ENCODE assay signal across 26 mouse cellular contexts in genomic region chr1:74256782-74257181, GRCm38 (mm10). TPM values are rescaled to one million over a fixed set of nuclear protein-coding genes. Genes with fewer than 3 reads are reported as not detected.
DNase-seq lines count a peak whose midpoint lies in the region; ATAC-seq and TF ChIP-seq lines count a peak whose summit lies in the region.
"Had no signal": no experiment of that assay in that cellular context is flagged by ENCODE, and none has a peak within 500 bp of the region (broad histone marks: within the 10 kb centered on the region; RNA-seq: fewer than 3 reads in every experiment).

No protein-coding gene starts in this region.

- WGBS in heart, adult 2 months: 54% methylated on average over 4 of the region's 4 CpGs
- 25% methylated on average over 4 of the region's 4 CpGs for WGBS in heart, postnatal 0 days
- 49% methylated on average over 4 of the region's 4 CpGs for WGBS in small intestine, adult 2 months
- 75% methylated on average over 4 of the region's 4 CpGs for WGBS in embryonic facial prominence, embryonic 10.5 days

- ATAC-seq in heart, postnatal 0 days (ENCODE audit: insufficient read depth, low read depth): peak; percentile 79
- ATAC-seq: activated CD4-positive, CD25-positive, alpha-beta regulatory T cell, adult 4 months; forebrain, embryonic 14.5 days; hindbrain, postnatal 0 days; midbrain, embryonic 16.5 days had no signal

- no peaks in the 10 kb centered on the region for H3K27me3 ChIP-seq in heart, adult 2 months (ENCODE audit: control insufficient read depth, insufficient read depth, low read length)
- no peaks in the 10 kb centered on the region for H3K27me3 ChIP-seq in heart, postnatal 0 days (ENCODE audit: control insufficient read depth, insufficient read depth, low read length)
- H3K27me3 ChIP-seq in small intestine, adult 2 months (ENCODE audit: control insufficient read depth, insufficient read depth, low read length): no peaks in the 10 kb centered on the region
- H3K27me3 ChIP-seq in embryonic facial prominence, embryonic 10.5 days (replicated peaks; ENCODE audit: low read depth, poor library complexity, severe bottlenecking): no peaks in the 10 kb centered on the region
- H3K27me3 ChIP-seq: embryonic facial prominence, embryonic 13.5 days had no signal

- in situ Hi-C loops in ES-E14 (cut with MboI; ENCODE audit: low sequenced_read_pairs in 2 of 2, unreplicated experiment in 2 of 2): no loop called here

- DNase-seq in heart, adult 2 months: no peak
- no peak for DNase-seq in heart, postnatal 36 days
- DNase-seq in heart, postnatal 0 days (ENCODE audit: low spot score): peak; percentile 66
- no peak for DNase-seq in heart, adult 11 months
- peak; percentile 64 for DNase-seq in ES-E14 (ENCODE audit: low read depth, low spot score)
- DNase-seq in embryonic facial prominence, embryonic 10.5 days (ENCODE audit: low spot score): no peak
- no peak for DNase-seq in gastrocnemius, postnatal 36 days
- DNase-seq: adrenal gland, postnatal 10 days; cerebellum, postnatal 10 days; gastrocnemius, postnatal 14 days; kidney, adult 2 months; kidney, postnatal 25 days; lung, adult 2 months; lung, postnatal 36 days; retina, postnatal 1 day; thymus, postnatal 25 days had no signal

- H3K4me3 ChIP-seq in heart, adult 2 months: no peak overlapping the region
- no peak overlapping the region for H3K4me3 ChIP-seq in heart, postnatal 0 days (ENCODE audit: low read depth, low read length)
- no peak overlapping the region for H3K4me3 ChIP-seq in ES-E14 (ENCODE audit: insufficient read depth in 1 of 2, low read depth in 1 of 2, low read length in 2 of 2, poor library complexity in 1 of 2, severe bottlenecking in 1 of 2)
- no peak overlapping the region for H3K4me3 ChIP-seq in small intestine, adult 2 months (ENCODE audit: low read depth, low read length)
- H3K4me3 ChIP-seq in embryonic facial prominence, embryonic 10.5 days: no peak overlapping the region
- H3K4me3 ChIP-seq: embryonic facial prominence, embryonic 13.5 days; hindbrain, embryonic 10.5 days; limb, embryonic 10.5 days had no signal

- no peaks in the 10 kb centered on the region for H3K9me3 ChIP-seq in heart, postnatal 0 days (replicated peaks; ENCODE audit: control insufficient read depth, low read length)
- no peaks in the 10 kb centered on the region for H3K9me3 ChIP-seq in ES-E14 (ENCODE audit: control insufficient read depth, insufficient read depth, low read depth, low read length)
- no peaks in the 10 kb centered on the region for H3K9me3 ChIP-seq in embryonic facial prominence, embryonic 10.5 days
- H3K9me3 ChIP-seq: embryonic facial prominence, embryonic 13.5 days; hindbrain, embryonic 10.5 days; limb, embryonic 10.5 days had no signal

- no peak for TF ChIP-seq EP300 in heart, adult 2 months (IDR thresholded peaks at IDR 0.05; ENCODE audit: insufficient read depth, low read depth, low read length)
- no peak for TF ChIP-seq EP300 in heart, postnatal 0 days (IDR thresholded peaks at IDR 0.05; ENCODE audit: low read depth)

- H3K4me2 ChIP-seq in heart, postnatal 0 days (ENCODE audit: low read depth, low read length): no peak overlapping the region
- H3K4me2 ChIP-seq: embryonic facial prominence, embryonic 13.5 days; liver, embryonic 11.5 days had no signal

- peaks cover 3% of the 10 kb centered on the region; the same call in 1 of the 2 replicates for H3K79me2 ChIP-seq in heart, adult 2 months (replicated peaks; ENCODE audit: control insufficient read depth, insufficient read depth, low read length)

- peaks cover 4% of the 10 kb centered on the region for H3K4me1 ChIP-seq in heart, adult 2 months (ENCODE audit: control insufficient read depth, insufficient read depth, low read length)
- 0 out of 2 replicates have a peak, but pooled peaks cover 4% of the 10 kb centered on the region for H3K4me1 ChIP-seq in heart, postnatal 0 days (ENCODE audit: control insufficient read depth, insufficient read depth)
- H3K4me1 ChIP-seq in ES-E14 (ENCODE audit: control insufficient read depth in 2 of 2, insufficient read depth in 2 of 2, low read length in 2 of 2, poor library complexity in 1 of 2): peaks cover 2 to 13% of the 10 kb centered on the region in 2 experiments; a peak in 3 of 4 replicates
- H3K4me1 ChIP-seq in small intestine, adult 2 months (ENCODE audit: control insufficient read depth, insufficient read depth, insufficient read length, low read length): peaks cover 17% of the 10 kb centered on the region; the same call in 1 of the 2 replicates
- H3K4me1 ChIP-seq in embryonic facial prominence, embryonic 10.5 days: no peaks in the 10 kb centered on the region
- H3K4me1 ChIP-seq: embryonic facial prominence, embryonic 13.5 days; hindbrain, embryonic 10.5 days; limb, embryonic 10.5 days had no signal

- intact Hi-C loops in heart, adult 2 months (cut with DNase I): no loop called here
- intact Hi-C loops in heart, postnatal 36 days (cut with DNase I): loop anchor here (5.0 kb wide), 1 partner anchor 49 kb away; no protein-coding TSS in a partner anchor
- intact Hi-C loops in gastrocnemius, postnatal 36 days (cut with DNase I): no loop called here

- H3K9ac ChIP-seq in heart, adult 2 months (ENCODE audit: low read depth, low read length): no peak overlapping the region
- no peak overlapping the region for H3K9ac ChIP-seq in heart, postnatal 0 days (replicated peaks; ENCODE audit: low read depth, low read length)
- no peak overlapping the region for H3K9ac ChIP-seq in ES-E14 (ENCODE audit: insufficient read depth, low read depth, low read length, poor library complexity, severe bottlenecking)
- H3K9ac ChIP-seq: embryonic facial prominence, embryonic 13.5 days had no signal

- peak; percentile 31 for TF ChIP-seq CTCF in heart, adult 2 months (IDR thresholded peaks at IDR 0.05)
- peak; percentile 45 for TF ChIP-seq CTCF in heart, postnatal 0 days (IDR thresholded peaks at IDR 0.05; ENCODE audit: low read depth)
- TF ChIP-seq CTCF in small intestine, adult 2 months (IDR thresholded peaks at IDR 0.05; ENCODE audit: extremely low read depth, insufficient read length, insufficient replicate concordance, low read depth, low read length): peak; percentile 18; the same call in 1 of the 2 replicates

- no peak for TF ChIP-seq POLR2A in heart, adult 2 months (IDR thresholded peaks at IDR 0.05; ENCODE audit: insufficient read depth, low read depth, low read length)
- TF ChIP-seq POLR2A in small intestine, adult 2 months (IDR thresholded peaks at IDR 0.05; ENCODE audit: low read depth, low read length): no peak

- H3K27ac ChIP-seq in heart, adult 2 months: no peak overlapping the region
- no peak overlapping the region for H3K27ac ChIP-seq in heart, postnatal 0 days (ENCODE audit: low read depth)
- H3K27ac ChIP-seq in ES-E14 (ENCODE audit: insufficient read depth, low read depth, low read length, poor library complexity, severe bottlenecking): peak overlapping the region; percentile 85
- H3K27ac ChIP-seq in small intestine, adult 2 months (ENCODE audit: insufficient read depth, low read depth, low read length): peak overlapping the region; percentile 98
- no peak overlapping the region for H3K27ac ChIP-seq in embryonic facial prominence, embryonic 10.5 days (replicated peaks)
- H3K27ac ChIP-seq: embryonic facial prominence, embryonic 13.5 days; hindbrain, embryonic 10.5 days; hindbrain, postnatal 0 days; limb, embryonic 10.5 days had no signal

- peaks cover 15% of the 10 kb centered on the region for H3K36me3 ChIP-seq in heart, adult 2 months (ENCODE audit: control insufficient read depth, insufficient read depth, low read length)
- peaks cover 87% of the 10 kb centered on the region for H3K36me3 ChIP-seq in heart, postnatal 0 days (replicated peaks; ENCODE audit: control insufficient read depth, insufficient read depth, low read length)
- peaks cover 23% of the 10 kb centered on the region for H3K36me3 ChIP-seq in ES-E14 (ENCODE audit: control insufficient read depth, insufficient read depth, low read length, poor library complexity, severe bottlenecking)
- H3K36me3 ChIP-seq in small intestine, adult 2 months (ENCODE audit: control insufficient read depth, insufficient read depth, low read length): peaks cover 73% of the 10 kb centered on the region
- H3K36me3 ChIP-seq in embryonic facial prominence, embryonic 10.5 days (replicated peaks): peaks cover 98% of the 10 kb centered on the region

RNA-seq across cellular contexts. Expression of gene Arpc2, which starts 20.9 kb away (rescaled TPM):
- 100 to 1,000 TPM; 130 to 132 TPM for total RNA-seq in heart, adult 2 months (2021)
- polyA plus RNA-seq in heart, adult 2 months (2012; rRNA removed): 85.5 and 111 TPM in 2 replicates
- total RNA-seq in heart, postnatal 36 days (2021): 100 to 1,000 TPM; 135 to 140 TPM
- total RNA-seq in heart, postnatal 0 days (2014; rRNA removed; ENCODE audit: low replicate concordance): 149 and 180 TPM in 2 replicates
- polyA plus RNA-seq in heart, postnatal 0 days (2015; fragmentation: Nextera tagmentation; extraction: Ambion mirVana): 374 and 375 TPM in 2 replicates
- 67.5 and 100 TPM in 2 replicates for total RNA-seq in ES-E14 (2012; rRNA removed)
- 110 and 323 TPM in 2 replicates for polyA plus RNA-seq in small intestine, adult 2 months (2012; rRNA removed)
- polyA plus RNA-seq in embryonic facial prominence, embryonic 10.5 days (2016; fragmentation: Nextera tagmentation; extraction: Ambion mirVana): 359 and 369 TPM in 2 replicates
- total RNA-seq in gastrocnemius, postnatal 36 days (2021): 10 to 100 TPM; 56.1 to 65.1 TPM

RNA-seq across cellular contexts. Expression of gene Gpbar1, which starts 21.6 kb away (rescaled TPM):
- total RNA-seq in heart, adult 2 months (2021): not detected
- 0.14 and 0.15 TPM in 2 replicates for polyA plus RNA-seq in heart, adult 2 months (2012; rRNA removed)
- not detected for total RNA-seq in heart, postnatal 36 days (2021)
- 0.27 TPM in 1 of 2 replicates, not detected in the other for total RNA-seq in heart, postnatal 0 days (2014; rRNA removed; ENCODE audit: low replicate concordance)
- 0.22 and 0.33 TPM in 2 replicates for polyA plus RNA-seq in heart, postnatal 0 days (2015; fragmentation: Nextera tagmentation; extraction: Ambion mirVana)
- 0.45 and 0.95 TPM in 2 replicates for total RNA-seq in ES-E14 (2012; rRNA removed)
- polyA plus RNA-seq in small intestine, adult 2 months (2012; rRNA removed): 1.8 and 3.1 TPM in 2 replicates
- polyA plus RNA-seq in embryonic facial prominence, embryonic 10.5 days (2016; fragmentation: Nextera tagmentation; extraction: Ambion mirVana): 0.41 and 0.70 TPM in 2 replicates
- not detected for total RNA-seq in gastrocnemius, postnatal 36 days (2021)
- total RNA-seq: gastrocnemius, postnatal 14 days; hindbrain, postnatal 0 days; left cerebral cortex, adult 8-10 months had no signal
- polyA plus RNA-seq: hindbrain, postnatal 0 days had no signal

RNA-seq across cellular contexts. Expression of gene Aamp, which starts 27.8 kb away (rescaled TPM):
- 100 to 1,000 TPM in 1 of 2 experiments, 10 to 100 TPM in 1; 89.3 to 100 TPM for total RNA-seq in heart, adult 2 months (2021)
- 116 and 135 TPM in 2 replicates for polyA plus RNA-seq in heart, adult 2 months (2012; rRNA removed)
- total RNA-seq in heart, postnatal 36 days (2021): 100 to 1,000 TPM; 102 to 104 TPM
- total RNA-seq in heart, postnatal 0 days (2014; rRNA removed; ENCODE audit: low replicate concordance): 125 and 146 TPM in 2 replicates
- polyA plus RNA-seq in heart, postnatal 0 days (2015; fragmentation: Nextera tagmentation; extraction: Ambion mirVana): 162 and 165 TPM in 2 replicates
- total RNA-seq in ES-E14 (2012; rRNA removed): 127 and 138 TPM in 2 replicates
- 81.6 and 160 TPM in 2 replicates for polyA plus RNA-seq in small intestine, adult 2 months (2012; rRNA removed)
- polyA plus RNA-seq in embryonic facial prominence, embryonic 10.5 days (2016; fragmentation: Nextera tagmentation; extraction: Ambion mirVana): 259 and 262 TPM in 2 replicates
- 10 to 100 TPM; 64.7 to 71.3 TPM for total RNA-seq in gastrocnemius, postnatal 36 days (2021)

RNA-seq across cellular contexts. Expression of gene Pnkd, which starts 27.9 kb away (rescaled TPM):
- 100 to 1,000 TPM; 126 to 140 TPM for total RNA-seq in heart, adult 2 months (2021)
- polyA plus RNA-seq in heart, adult 2 months (2012; rRNA removed): 104 and 113 TPM in 2 replicates
- 100 to 1,000 TPM; 145 to 159 TPM for total RNA-seq in heart, postnatal 36 days (2021)
- 221 and 310 TPM in 2 replicates for total RNA-seq in heart, postnatal 0 days (2014; rRNA removed; ENCODE audit: low replicate concordance)
- 345 and 362 TPM in 2 replicates for polyA plus RNA-seq in heart, postnatal 0 days (2015; fragmentation: Nextera tagmentation; extraction: Ambion mirVana)
- 63.9 and 84.4 TPM in 2 replicates for total RNA-seq in ES-E14 (2012; rRNA removed)
- polyA plus RNA-seq in small intestine, adult 2 months (2012; rRNA removed): 36.9 and 62.6 TPM in 2 replicates
- 108 and 109 TPM in 2 replicates for polyA plus RNA-seq in embryonic facial prominence, embryonic 10.5 days (2016; fragmentation: Nextera tagmentation; extraction: Ambion mirVana)
- 10 to 100 TPM; 53.4 to 54.8 TPM for total RNA-seq in gastrocnemius, postnatal 36 days (2021)

RNA-seq across cellular contexts. Expression of gene Tmbim1, which starts 48.6 kb away (rescaled TPM):
- 10 to 100 TPM; 41.3 to 48.1 TPM for total RNA-seq in heart, adult 2 months (2021)
- polyA plus RNA-seq in heart, adult 2 months (2012; rRNA removed): 97.1 and 148 TPM in 2 replicates
- total RNA-seq in heart, postnatal 36 days (2021): 10 to 100 TPM; 45.8 to 50.5 TPM
- total RNA-seq in heart, postnatal 0 days (2014; rRNA removed; ENCODE audit: low replicate concordance): 55.7 and 100 TPM in 2 replicates
- polyA plus RNA-seq in heart, postnatal 0 days (2015; fragmentation: Nextera tagmentation; extraction: Ambion mirVana): 41.6 and 44.9 TPM in 2 replicates
- total RNA-seq in ES-E14 (2012; rRNA removed): 38.0 and 41.9 TPM in 2 replicates
- 497 and 689 TPM in 2 replicates for polyA plus RNA-seq in small intestine, adult 2 months (2012; rRNA removed)
- polyA plus RNA-seq in embryonic facial prominence, embryonic 10.5 days (2016; fragmentation: Nextera tagmentation; extraction: Ambion mirVana): 12.4 and 12.5 TPM in 2 replicates
- 10 to 100 TPM; 23.0 to 28.8 TPM for total RNA-seq in gastrocnemius, postnatal 36 days (2021)

Comparison
In these comparisons a context has a peak if more than half of its experiments do, and no peak if none do; other contexts are left out.
1. DNase-seq: peak in heart, postnatal 0 days (single experiment) and ES-E14 (single experiment); none in heart, adult 2 months (0 of 2), heart, postnatal 36 days (0 of 2), heart, adult 11 months (single experiment), embryonic facial prominence, embryonic 10.5 days (single experiment) and gastrocnemius, postnatal 36 days (0 of 2).
2. H3K27ac ChIP-seq: peak in ES-E14 (single experiment) and small intestine, adult 2 months (single experiment); none in heart, adult 2 months (single experiment), heart, postnatal 0 days (single experiment) and embryonic facial prominence, embryonic 10.5 days (single experiment).
3. Peak in every context shown above with its lines, with median percentiles within 50 percentile points of each other: CTCF ChIP-seq.